Mouse (Mus musculus): ENCODE measurements at regions not wholly inside any gene's neighbourhood (a gene's known extent, or its start where the extent isn't known, plus 50 kb on each side); places are given as distances from the start of the nearest gene placed in this dataset.

DNA sequence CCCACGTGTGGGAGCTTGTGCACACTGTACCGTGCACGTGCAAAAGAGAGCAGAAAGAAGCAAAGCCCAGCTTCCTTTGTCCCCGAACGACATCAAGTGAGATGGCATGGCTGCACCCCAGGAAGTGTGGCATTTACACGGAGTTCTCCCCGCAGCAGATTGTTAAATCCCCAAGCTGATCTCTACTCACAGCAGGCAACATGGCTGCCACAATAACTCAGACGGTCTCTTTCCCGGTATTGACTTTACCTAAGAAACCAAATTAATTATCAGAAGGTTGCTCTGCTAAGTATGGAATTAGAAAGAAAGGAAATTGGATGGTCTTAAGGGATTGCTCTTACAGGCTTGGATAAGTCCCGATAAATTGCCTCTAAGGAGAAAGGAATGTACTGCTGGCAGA is 241.4 kb downstream of the Gm11011 start:
- in situ Hi-C loops (cut with MboI; ENCODE audit: low pct_unique_long_range_greater_than_20kb), result no loop called here
- TF ChIP-seq CTCF (IDR thresholded peaks at IDR 0.05), result no peak
- DNase-seq (ENCODE audit: low read depth, low spot score), result no peak
- no peak for ATAC-seq
- POLR2A ChIA-PET, result interaction anchor here (0.5 kb wide), 1 partner anchor 16 kb away, joined by 7 read pairs; no protein-coding TSS in a partner anchor
- peaks cover 4% of the 10 kb centered on the region for H3K27me3 ChIP-seq
- CTCF ChIA-PET, result no interaction called here

DNA sequence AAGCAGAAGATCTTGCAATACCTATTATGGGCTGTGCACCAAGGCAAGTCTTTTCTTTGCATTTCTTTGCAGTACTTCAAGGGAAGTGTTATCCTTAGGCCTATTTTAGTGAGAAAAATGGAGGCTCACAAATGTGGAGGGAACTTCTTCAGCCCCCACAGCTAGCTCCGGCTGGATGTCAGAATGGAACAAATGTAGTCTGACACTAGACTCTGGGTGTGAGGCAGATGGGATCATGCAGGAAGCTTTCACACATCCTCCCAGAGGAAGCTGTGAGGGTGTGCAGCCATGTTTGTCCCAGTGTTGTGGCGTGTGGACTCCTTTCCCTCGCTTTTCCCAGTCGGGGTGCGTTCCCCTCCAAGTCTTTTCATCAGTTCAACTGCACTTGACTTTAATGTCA is 268.0 kb downstream of the Gm11011 start:
- TF ChIP-seq CTCF (IDR thresholded peaks at IDR 0.05), result no peak
- in situ Hi-C loops (cut with MboI; ENCODE audit: low pct_unique_long_range_greater_than_20kb), result no loop called here
- DNase-seq (ENCODE audit: low read depth, low spot score), result no peak
- ATAC-seq, result no peak
- POLR2A ChIA-PET, result no interaction called here
- H3K27me3 ChIP-seq, result no peaks in the 10 kb centered on the region
- CTCF ChIA-PET, result no interaction called here

GRCm38 (mm10) chr2:169314396-169314930 is 273.1 kb downstream of the Gm11011 start:
- ATAC-seq (no peak), DNase-seq (ENCODE audit: low read depth, low spot score) (no peak)
- in situ Hi-C loops (cut with MboI; ENCODE audit: low pct_unique_long_range_greater_than_20kb), result no loop called here
- H3K27me3 ChIP-seq, result no peaks in the 10 kb centered on the region
- no peak for TF ChIP-seq CTCF (IDR thresholded peaks at IDR 0.05)
- ChIA-PET CTCF (no interaction called here), POLR2A (no interaction called here)

- no peaks in the 10 kb centered on the region for H3K27me3 ChIP-seq
- no peak for ATAC-seq
- POLR2A ChIA-PET, result no interaction called here
- CTCF ChIA-PET, result no interaction called here
- TF ChIP-seq CTCF (IDR thresholded peaks at IDR 0.05), result no peak
- in situ Hi-C loops (cut with MboI; ENCODE audit: low pct_unique_long_range_greater_than_20kb), result no loop called here
- DNase-seq (ENCODE audit: low read depth, low spot score), result no peak
These were observed 275.7 kb downstream of the Gm11011 start for GRCm38 (mm10) chr2:169311821-169312220.

- no peak for TF ChIP-seq CTCF (IDR thresholded peaks at IDR 0.05)
- CTCF ChIA-PET, result no interaction called here
- in situ Hi-C loops (cut with MboI; ENCODE audit: low pct_unique_long_range_greater_than_20kb), result no loop called here
- ATAC-seq, result no peak
- no peaks in the 10 kb centered on the region for H3K27me3 ChIP-seq
- POLR2A ChIA-PET, result no interaction called here
- no peak for DNase-seq (ENCODE audit: low read depth, low spot score)
These were observed 276.2 kb downstream of the Gm11011 start for GRCm38 (mm10) chr2:169311356-169311755.

- no peaks in the 10 kb centered on the region for H3K27me3 ChIP-seq
- in situ Hi-C loops (cut with MboI; ENCODE audit: low pct_unique_long_range_greater_than_20kb), result no loop called here
- TF ChIP-seq CTCF (IDR thresholded peaks at IDR 0.05), result no peak
- ATAC-seq, result no peak
- no peak for DNase-seq (ENCODE audit: low read depth, low spot score)
- ChIA-PET CTCF (interaction anchor here (1.3 kb wide), 1 partner anchor 14 kb away, joined by 4 read pairs; no protein-coding TSS in a partner anchor), POLR2A (interaction anchor here (1.7 kb wide), 1 partner anchor 11 kb away, joined by 5 read pairs; no protein-coding TSS in a partner anchor)
These were observed 283.2 kb downstream of the Gm11011 start for GRCm38 (mm10) chr2:169304360-169304759.

DNA sequence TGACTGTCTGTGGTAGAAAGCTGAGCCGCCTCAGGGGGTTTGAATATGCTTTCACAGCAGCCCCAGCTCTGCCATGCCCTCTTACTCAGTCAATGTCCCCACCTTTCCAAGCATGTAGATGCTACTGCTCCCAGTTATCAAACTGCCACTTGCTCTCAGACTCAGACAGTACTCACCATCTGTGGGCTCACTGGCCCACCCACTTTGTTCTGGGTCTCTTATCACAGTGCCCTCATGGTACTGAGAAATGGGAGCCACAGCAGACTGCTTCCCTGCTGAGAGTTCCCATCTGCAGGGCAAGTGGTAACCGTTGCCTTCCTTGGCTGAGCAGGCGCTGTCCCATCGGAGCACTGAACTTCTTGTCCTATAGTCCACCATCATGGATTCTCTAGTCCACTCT is 286.6 kb downstream of the Gm11011 start:
- no peaks in the 10 kb centered on the region for H3K27me3 ChIP-seq
- no peak for ATAC-seq
- ChIA-PET POLR2A (no interaction called here), CTCF (no interaction called here)
- no peak for TF ChIP-seq CTCF (IDR thresholded peaks at IDR 0.05)
- no peak for DNase-seq (ENCODE audit: low read depth, low spot score)
- in situ Hi-C loops (cut with MboI; ENCODE audit: low pct_unique_long_range_greater_than_20kb), result no loop called here

- DNase-seq (ENCODE audit: low read depth, low spot score) (no peak), ATAC-seq (no peak)
- ChIA-PET CTCF (no interaction called here), POLR2A (no interaction called here)
- TF ChIP-seq CTCF (IDR thresholded peaks at IDR 0.05), result no peak
- in situ Hi-C loops (cut with MboI; ENCODE audit: low pct_unique_long_range_greater_than_20kb), result no loop called here
- H3K27me3 ChIP-seq, result no peaks in the 10 kb centered on the region
These were observed 287.1 kb downstream of the Gm11011 start for GRCm38 (mm10) chr2:169300411-169300810.

- ATAC-seq (no peak), DNase-seq (ENCODE audit: low read depth, low spot score) (no peak)
- ChIA-PET POLR2A (no interaction called here), CTCF (no interaction called here)
- in situ Hi-C loops (cut with MboI; ENCODE audit: low pct_unique_long_range_greater_than_20kb), result no loop called here
- peaks cover 4% of the 10 kb centered on the region for H3K27me3 ChIP-seq
- no peak for TF ChIP-seq CTCF (IDR thresholded peaks at IDR 0.05)
These were observed 289.5 kb downstream of the Gm11011 start for GRCm38 (mm10) chr2:169297841-169298627.

GRCm38 (mm10) chr2:169297226-169297625 is 290.3 kb downstream of the Gm11011 start:
- DNase-seq (ENCODE audit: low read depth, low spot score) (no peak), ATAC-seq (no peak)
- CTCF ChIA-PET, result no interaction called here
- POLR2A ChIA-PET, result no interaction called here
- peaks cover 4% of the 10 kb centered on the region for H3K27me3 ChIP-seq
- in situ Hi-C loops (cut with MboI; ENCODE audit: low pct_unique_long_range_greater_than_20kb), result no loop called here
- TF ChIP-seq CTCF (IDR thresholded peaks at IDR 0.05), result no peak

- peaks cover 4% of the 10 kb centered on the region for H3K27me3 ChIP-seq
- ChIA-PET CTCF (no interaction called here), POLR2A (interaction anchor here (0.6 to 1.1 kb wide), 2 partner anchors 11 to 36 kb away, joined by 4 to 5 read pairs; no protein-coding TSS in a partner anchor)
- no peak for TF ChIP-seq CTCF (IDR thresholded peaks at IDR 0.05)
- ATAC-seq (no peak), DNase-seq (ENCODE audit: low read depth, low spot score) (no peak)
- in situ Hi-C loops (cut with MboI; ENCODE audit: low pct_unique_long_range_greater_than_20kb), result no loop called here
These were observed 294.2 kb downstream of the Gm11011 start for GRCm38 (mm10) chr2:169293351-169293750.

Measured in Patski (cell line).